8 mouse cellular contexts compared by ENCODE assay signal in genomic region chr10:43900883-43901570, GRCm38 (mm10). TPM values are rescaled to one million over a fixed set of nuclear protein-coding genes. Genes with fewer than 3 reads are reported as not detected.
DNase-seq lines count a peak whose midpoint lies in the region; ATAC-seq and TF ChIP-seq lines count a peak whose summit lies in the region.

No protein-coding gene starts in this region.

- peak; percentile 62 for DNase-seq in embryo, embryonic 10 days (ENCODE audit: low spot score)
- no peak for DNase-seq in embryo, embryonic 11 days
- DNase-seq in frontal cortex, postnatal 25 days (ENCODE audit: low spot score in 2 of 2), result no peak
- DNase-seq in right cerebral cortex, adult 18-20 months, result no peak

- H3K27ac ChIP-seq in intestine, embryonic 16.5 days (ENCODE audit: low read length), result no peak overlapping the region

- H3ac ChIP-seq in C2C12 (ENCODE audit: control insufficient read depth, insufficient read length, low read depth), result peak overlapping the region; percentile 78
- peak overlapping the region; percentile 61 for H3ac ChIP-seq in myocyte (ENCODE audit: control insufficient read depth, insufficient read length)

- H3K9me3 ChIP-seq in erythroblast, embryonic 14.5 days (ENCODE audit: control insufficient read depth, low read length), result no peaks in the 10 kb centered on the region
- no peaks in the 10 kb centered on the region for H3K9me3 ChIP-seq in intestine, embryonic 16.5 days (ENCODE audit: control insufficient read depth, low read length)

- peak overlapping the region; percentile 52 for H3K4me2 ChIP-seq in intestine, embryonic 16.5 days (ENCODE audit: low read depth, low read length)
- peak overlapping the region; percentile 82 for H3K4me2 ChIP-seq in myocyte (ENCODE audit: low read depth)

- WGBS in intestine, embryonic 16.5 days, result 5% methylated on average over 30 of the region's 30 CpGs

- no peak for TF ChIP-seq POLR2A in myocyte (IDR thresholded peaks at IDR 0.05; ENCODE audit: insufficient read length, low read depth)

- TF ChIP-seq CTCF in C2C12 (IDR thresholded peaks at IDR 0.05; ENCODE audit: control insufficient read depth, insufficient read depth, insufficient read length), result no peak

- peaks cover 16% of the 10 kb centered on the region for H3K79me3 ChIP-seq in C2C12 (ENCODE audit: low read depth)

- ATAC-seq in intestine, embryonic 16.5 days, result no peak; the same call in 1 of the 2 replicates

- H3K4me3 ChIP-seq in C2C12 (ENCODE audit: insufficient read depth, poor library complexity, severe bottlenecking), result peak overlapping the region; percentile 93
- peak overlapping the region; percentile 87 for H3K4me3 ChIP-seq in erythroblast, embryonic 14.5 days (replicated peaks)
- peak overlapping the region; percentile 76 for H3K4me3 ChIP-seq in intestine, embryonic 16.5 days (ENCODE audit: low read length)
- H3K4me3 ChIP-seq in myocyte, result peak overlapping the region; percentile 88

- peak overlapping the region; percentile 79 for H3K9ac ChIP-seq in intestine, embryonic 16.5 days (ENCODE audit: low read depth, low read length)

- H3K79me2 ChIP-seq in C2C12 (ENCODE audit: control insufficient read depth, insufficient read depth), result peaks cover 48% of the 10 kb centered on the region
- H3K79me2 ChIP-seq in myocyte (ENCODE audit: control insufficient read depth, insufficient read depth), result peaks cover 5% of the 10 kb centered on the region

- H3K27me3 ChIP-seq in C2C12 (ENCODE audit: control insufficient read depth, insufficient read depth, insufficient read length), result no peaks in the 10 kb centered on the region
- H3K27me3 ChIP-seq in erythroblast, embryonic 14.5 days (ENCODE audit: control insufficient read depth), result no peaks in the 10 kb centered on the region
- no peaks in the 10 kb centered on the region for H3K27me3 ChIP-seq in intestine, embryonic 16.5 days (replicated peaks; ENCODE audit: control insufficient read depth, insufficient read depth, low read length)
- no peaks in the 10 kb centered on the region for H3K27me3 ChIP-seq in myocyte (ENCODE audit: control insufficient read depth, insufficient read depth, insufficient read length)

- peaks cover 26% of the 10 kb centered on the region for H3K4me1 ChIP-seq in erythroblast, embryonic 14.5 days (ENCODE audit: control insufficient read depth)
- H3K4me1 ChIP-seq in intestine, embryonic 16.5 days (ENCODE audit: control insufficient read depth, insufficient read depth, low read length), result peaks cover 7% of the 10 kb centered on the region

- no peaks in the 10 kb centered on the region for H3K36me3 ChIP-seq in C2C12 (ENCODE audit: control insufficient read depth, insufficient read depth)
- H3K36me3 ChIP-seq in erythroblast, embryonic 14.5 days (ENCODE audit: control insufficient read depth), result peaks cover 2% of the 10 kb centered on the region
- no peaks in the 10 kb centered on the region for H3K36me3 ChIP-seq in intestine, embryonic 16.5 days (ENCODE audit: control insufficient read depth, insufficient read depth, low read length)
- H3K36me3 ChIP-seq in myocyte (ENCODE audit: control insufficient read depth, insufficient read depth), result peaks cover under 1% of the 10 kb centered on the region

TF ChIP-seq in C2C12, 6 proteins besides CTCF, POLR2A, EP300 and RAD21:
- no peak for TF ChIP-seq MYOG (IDR thresholded peaks at IDR 0.05; ENCODE audit: control insufficient read depth, extremely low read depth, insufficient read length)
- TF ChIP-seq USF1 (IDR thresholded peaks at IDR 0.05; ENCODE audit: low read depth), result no peak
- no peak for TF ChIP-seq CEBPB (IDR thresholded peaks at IDR 0.05; ENCODE audit: low read depth)
- no peak for TF ChIP-seq MAX (IDR thresholded peaks at IDR 0.05)
- TF ChIP-seq MYOD1 (IDR thresholded peaks at IDR 0.05; ENCODE audit: control insufficient read depth, insufficient read length, low read depth), result no peak
- no peak for TF ChIP-seq FOSL1 (IDR thresholded peaks at IDR 0.05; ENCODE audit: insufficient read depth, low read length, poor library complexity, severe bottlenecking)

TF ChIP-seq in myocyte, 11 proteins besides CTCF, POLR2A, EP300 and RAD21:
- TF ChIP-seq REST (IDR thresholded peaks at IDR 0.05; ENCODE audit: insufficient read depth, insufficient read length) (no peak), TCF12 (IDR thresholded peaks at IDR 0.05; ENCODE audit: insufficient read depth, poor library complexity, severe bottlenecking) (no peak), CEBPB (IDR thresholded peaks at IDR 0.05; ENCODE audit: insufficient read depth, poor library complexity, severe bottlenecking) (no peak), MYOG (IDR thresholded peaks at IDR 0.05; ENCODE audit: control insufficient read depth in 1 of 3, insufficient read depth in 1 of 3, insufficient read length in 2 of 3, low read depth in 2 of 3) (no peak), MYOD1 (IDR thresholded peaks at IDR 0.05; ENCODE audit: control insufficient read depth in 1 of 3, insufficient read length in 2 of 3, low read depth in 2 of 3) (no peak), POLR2AphosphoS2 (IDR thresholded peaks at IDR 0.05; ENCODE audit: insufficient read length, low read depth) (no peak), TCF3 (IDR thresholded peaks at IDR 0.05; ENCODE audit: insufficient read length, low read depth) (no peak), MAX (IDR thresholded peaks at IDR 0.05; ENCODE audit: low read depth) (no peak), USF1 (IDR thresholded peaks at IDR 0.05; ENCODE audit: low read depth) (no peak), SRF (IDR thresholded peaks at IDR 0.05; ENCODE audit: control insufficient read depth, insufficient read length, low read depth) (no peak), E2F4 (IDR thresholded peaks at IDR 0.05; ENCODE audit: insufficient read depth) (no peak)

RNA-seq across cellular contexts. Expression of gene Qrsl1, which starts 0.5 kb away (rescaled TPM):
- polyA plus RNA-seq in C2C12 (2012; fragmentation: generic; extraction: Trizol), result 11.2 TPM
- 0.04 and 0.13 TPM in 2 replicates for polyA plus RNA-seq in erythroblast, embryonic 14.5 days (2012)
- 15.4 and 19.2 TPM in 2 replicates for polyA plus RNA-seq in intestine, embryonic 16.5 days (2015; fragmentation: Nextera tagmentation; extraction: Ambion mirVana)
- 9.0 TPM for polyA plus RNA-seq in myocyte (2012; fragmentation: generic; extraction: Trizol)

RNA-seq across cellular contexts. Expression of gene Rtn4ip1, which starts 0.6 kb away (rescaled TPM):
- polyA plus RNA-seq in C2C12 (2012; fragmentation: generic; extraction: Trizol), result 7.9 TPM
- 0.23 and 0.25 TPM in 2 replicates for polyA plus RNA-seq in erythroblast, embryonic 14.5 days (2012)
- 18.6 and 19.4 TPM in 2 replicates for polyA plus RNA-seq in intestine, embryonic 16.5 days (2015; fragmentation: Nextera tagmentation; extraction: Ambion mirVana)
- 9.1 TPM for polyA plus RNA-seq in myocyte (2012; fragmentation: generic; extraction: Trizol)
